Mouse (Mus musculus) yolk sac, embryonic 10.5 days (tissue): ENCODE results near the gene BC004004.
"Not testable (repeated sequence)": the region's sequence is repeated elsewhere in the genome, so short reads cannot be mapped to it uniquely, and the experiment has no call there.

Source experiments
- DNase-seq: peaks from one replicate; pipeline ENCODE4 v3.0.0-alpha.2; 2017; ENCODE audit warnings: low spot score

Gene BC004004

GRCm38 (mm10) chr17:29299282-29299681 is 30.7 kb downstream of the BC004004 start:
- no peak for DNase-seq

GRCm38 (mm10) chr17:29300926-29301325 is 32.3 kb downstream of the BC004004 start:
- DNase-seq, result no peak

- DNase-seq, result no peak
Observed at GRCm38 (mm10) chr17:29301421-29301820, 32.8 kb downstream of the BC004004 start.

GRCm38 (mm10) chr17:29302149-29302548 is 33.6 kb downstream of the BC004004 start:
- DNase-seq, result no peak

- no peak for DNase-seq
Observed at GRCm38 (mm10) chr17:29303087-29303486, 34.5 kb downstream of the BC004004 start.

GRCm38 (mm10) chr17:29303856-29304255 is 35.3 kb downstream of the BC004004 start:
- DNase-seq, result no peak

GRCm38 (mm10) chr17:29304376-29305057 is 35.9 kb downstream of the BC004004 start:
- DNase-seq, result no peak

GRCm38 (mm10) chr17:29305058-29305806 is 36.6 kb downstream of the BC004004 start:
- no peak for DNase-seq

GRCm38 (mm10) chr17:29305871-29306270 is 37.3 kb downstream of the BC004004 start:
- no peak for DNase-seq

- DNase-seq, result no peak
Observed at GRCm38 (mm10) chr17:29310056-29310623, 41.6 kb downstream of the BC004004 start.

GRCm38 (mm10) chr17:29311602-29312001 is 43.0 kb downstream of the BC004004 start:
- DNase-seq, result no peak

- DNase-seq, result no peak
Observed at GRCm38 (mm10) chr17:29312082-29312481, 43.5 kb downstream of the BC004004 start.

GRCm38 (mm10) chr17:29313300-29313699 is 44.7 kb downstream of the BC004004 start:
- no peak for DNase-seq

GRCm38 (mm10) chr17:29315672-29316465 is 47.3 kb downstream of the BC004004 start:
- no peak for DNase-seq

- DNase-seq, result no peak
Observed at GRCm38 (mm10) chr17:29316891-29317290, 48.3 kb downstream of the BC004004 start.

- not testable (repeated sequence) for DNase-seq
Observed at GRCm38 (mm10) chr17:29317380-29317779, 48.8 kb downstream of the BC004004 start, which contains the start of gene Pi16. Gene Pi16, plus strand, starts transcription at chr17:29317680.

- DNase-seq, result no peak
Observed at GRCm38 (mm10) chr17:29318731-29319250, 50.2 kb downstream of the BC004004 start.

GRCm38 (mm10) chr17:29319476-29319875 is 50.9 kb downstream of the BC004004 start:
- DNase-seq, result no peak

- DNase-seq, result no peak
Observed at GRCm38 (mm10) chr17:29319881-29320639, 51.5 kb downstream of the BC004004 start.

GRCm38 (mm10) chr17:29321765-29322602 is 53.4 kb downstream of the BC004004 start:
- DNase-seq, result no peak
